ENCODE assay signal across 33 mouse cellular contexts in genomic region chr1:46620331-46620730, GRCm38 (mm10).
"Had no signal": no experiment of that assay in that cellular context is flagged by ENCODE, and none has a peak within 500 bp of the region (broad histone marks: within the 10 kb centered on the region; RNA-seq: fewer than 3 reads in every experiment).

No protein-coding gene starts in this region.

- H3K36me3 ChIP-seq: limb, embryonic 10.5 days; limb, embryonic 12.5 days; limb, embryonic 13.5 days; limb, embryonic 15.5 days; liver, embryonic 12.5 days; liver, embryonic 13.5 days; liver, embryonic 15.5 days; lung, embryonic 15.5 days; midbrain, embryonic 10.5 days; midbrain, embryonic 12.5 days; midbrain, embryonic 13.5 days; midbrain, embryonic 15.5 days; neural tube, embryonic 12.5 days; neural tube, embryonic 13.5 days had no signal

- H3K4me3 ChIP-seq: limb, embryonic 10.5 days; limb, embryonic 12.5 days; limb, embryonic 13.5 days; limb, embryonic 15.5 days; liver, embryonic 12.5 days; liver, embryonic 13.5 days; liver, embryonic 15.5 days; lung, embryonic 15.5 days; megakaryocyte, embryonic 14.5 days; midbrain, embryonic 10.5 days; midbrain, embryonic 12.5 days; midbrain, embryonic 13.5 days; midbrain, embryonic 15.5 days; myocyte; neural tube, embryonic 12.5 days; neural tube, embryonic 13.5 days had no signal

- H3K9ac ChIP-seq: limb, embryonic 12.5 days; limb, embryonic 13.5 days; limb, embryonic 15.5 days; liver, embryonic 12.5 days; liver, embryonic 13.5 days; liver, embryonic 14.5 days; liver, embryonic 15.5 days; liver, postnatal 0 days; lung, embryonic 14.5 days; lung, embryonic 15.5 days; midbrain, embryonic 12.5 days; midbrain, embryonic 13.5 days; midbrain, embryonic 15.5 days; neural tube, embryonic 12.5 days; neural tube, embryonic 13.5 days had no signal

- H3K9me3 ChIP-seq: limb, embryonic 10.5 days; limb, embryonic 12.5 days; limb, embryonic 15.5 days; liver, embryonic 12.5 days; liver, embryonic 13.5 days; liver, embryonic 15.5 days; lung, embryonic 15.5 days; midbrain, embryonic 10.5 days; midbrain, embryonic 13.5 days; midbrain, embryonic 15.5 days; neural tube, embryonic 12.5 days; neural tube, embryonic 13.5 days had no signal

- H3K4me1 ChIP-seq: limb, embryonic 10.5 days; limb, embryonic 12.5 days; limb, embryonic 13.5 days; limb, embryonic 15.5 days; liver, embryonic 12.5 days; liver, embryonic 13.5 days; liver, embryonic 15.5 days; lung, embryonic 15.5 days; megakaryocyte, embryonic 14.5 days; midbrain, embryonic 12.5 days; midbrain, embryonic 13.5 days; midbrain, embryonic 15.5 days; neural tube, embryonic 12.5 days; neural tube, embryonic 13.5 days had no signal

- H3K27me3 ChIP-seq: limb, embryonic 12.5 days; limb, embryonic 13.5 days; limb, embryonic 15.5 days; liver, embryonic 12.5 days; liver, embryonic 13.5 days; liver, embryonic 15.5 days; lung, embryonic 15.5 days; megakaryocyte, embryonic 14.5 days; midbrain, embryonic 12.5 days; midbrain, embryonic 13.5 days; midbrain, embryonic 15.5 days; neural tube, embryonic 12.5 days; neural tube, embryonic 13.5 days had no signal

- DNase-seq: left cerebral cortex, postnatal 4 days; liver; liver, embryonic 13.5 days; liver, postnatal 0 days; lung, adult 18-20 months; lung, adult 2 months; lung, embryonic 14.5 days; lung, postnatal 10 days; lung, postnatal 14 days; lung, postnatal 36 days; lung, postnatal 4 days; midbrain, embryonic 14.5 days had no signal

- H3K27ac ChIP-seq: limb, embryonic 10.5 days; limb, embryonic 12.5 days; limb, embryonic 13.5 days; limb, embryonic 15.5 days; liver, embryonic 12.5 days; liver, embryonic 13.5 days; liver, embryonic 14.5 days; liver, embryonic 15.5 days; lung, embryonic 15.5 days; macrophage; midbrain, embryonic 10.5 days; midbrain, embryonic 12.5 days; midbrain, embryonic 13.5 days; midbrain, embryonic 15.5 days; neural tube, embryonic 12.5 days; neural tube, embryonic 13.5 days had no signal

- ATAC-seq: liver, embryonic 12.5 days; liver, postnatal 0 days; lung, postnatal 0 days; midbrain, embryonic 13.5 days; midbrain, embryonic 15.5 days; midbrain, embryonic 16.5 days had no signal

- H3K4me2 ChIP-seq: limb, embryonic 12.5 days; limb, embryonic 13.5 days; limb, embryonic 15.5 days; liver, embryonic 11.5 days; liver, embryonic 12.5 days; liver, embryonic 13.5 days; liver, embryonic 15.5 days; lung, embryonic 14.5 days; lung, embryonic 15.5 days; midbrain, embryonic 11.5 days; midbrain, embryonic 12.5 days; midbrain, embryonic 13.5 days; midbrain, embryonic 15.5 days; neural tube, embryonic 12.5 days; neural tube, embryonic 13.5 days had no signal
